9 mouse cellular contexts compared by ENCODE assay signal in the genomic region with DNA sequence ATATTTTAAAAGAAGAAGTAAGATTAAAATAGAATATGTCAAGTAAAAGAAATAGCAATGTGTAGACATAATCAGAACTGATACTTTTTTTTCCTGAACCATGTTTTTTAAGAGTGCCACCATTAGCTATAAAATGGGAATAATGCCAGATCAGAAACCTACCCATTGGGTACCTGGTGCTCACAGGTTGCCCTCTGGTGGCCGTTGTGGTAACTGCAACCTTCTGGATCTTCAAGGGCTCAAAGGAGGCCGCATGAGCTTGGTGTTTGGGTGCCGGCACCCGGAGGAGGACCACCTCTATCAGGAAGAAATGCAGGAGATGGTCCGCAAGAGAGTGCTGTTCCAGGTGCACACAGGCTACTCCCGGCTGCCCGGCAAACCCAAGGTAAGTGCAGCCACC. TPM values are rescaled to one million over a fixed set of nuclear protein-coding genes. Genes with fewer than 3 reads are reported as not detected.
DNase-seq lines count a peak whose midpoint lies in the region; ATAC-seq and TF ChIP-seq lines count a peak whose summit lies in the region.
"Had no signal": no experiment of that assay in that cellular context is flagged by ENCODE, and none has a peak within 500 bp of the region (broad histone marks: within the 10 kb centered on the region; RNA-seq: fewer than 3 reads in every experiment).

No protein-coding gene starts in this region.

- no peak overlapping the region for H3K4me3 ChIP-seq in G1E (ENCODE audit: low read depth, low read length)
- H3K4me3 ChIP-seq in lung, embryonic 14.5 days (ENCODE audit: low read depth, low read length): no peak overlapping the region
- H3K4me3 ChIP-seq: limb, embryonic 15.5 days had no signal

- ATAC-seq in G1E (ENCODE audit: extremely low read depth, insufficient number of reproducible peaks, low FRiP score, poor library complexity, severe bottlenecking): no peak
- no peak for ATAC-seq in lung, embryonic 14.5 days (ENCODE audit: insufficient read depth)

- no peaks in the 10 kb centered on the region for H3K9me3 ChIP-seq in G1E (replicated peaks)
- no peaks in the 10 kb centered on the region for H3K9me3 ChIP-seq in lung, embryonic 14.5 days (ENCODE audit: low read depth, low read length)
- H3K9me3 ChIP-seq: limb, embryonic 15.5 days had no signal

- no peak overlapping the region for H3K9ac ChIP-seq in lung, embryonic 14.5 days
- H3K9ac ChIP-seq: limb, embryonic 15.5 days had no signal

- 7% methylated on average over 7 of the region's 7 CpGs for WGBS in large intestine, adult 2 months
- WGBS in lung, embryonic 14.5 days: 6% methylated on average over 7 of the region's 7 CpGs

- peaks cover 12% of the 10 kb centered on the region for H3K4me1 ChIP-seq in G1E (ENCODE audit: insufficient read depth, low read depth, low read length)
- no peaks in the 10 kb centered on the region for H3K4me1 ChIP-seq in lung, embryonic 14.5 days (ENCODE audit: insufficient read depth)

- H3K27ac ChIP-seq in lung, embryonic 14.5 days (ENCODE audit: low read depth): no peak overlapping the region
- H3K27ac ChIP-seq: limb, embryonic 15.5 days had no signal

- peaks cover 64% of the 10 kb centered on the region for H3K27me3 ChIP-seq in G1E (ENCODE audit: insufficient read depth, low read length)
- H3K27me3 ChIP-seq in lung, embryonic 14.5 days (ENCODE audit: insufficient read depth, low read length): no peaks in the 10 kb centered on the region

- TF ChIP-seq CTCF in G1E (IDR thresholded peaks at IDR 0.05; ENCODE audit: low read depth, low read length): peak; percentile 94
- TF ChIP-seq CTCF in lung, embryonic 14.5 days (IDR thresholded peaks at IDR 0.05; ENCODE audit: low read depth): peak; percentile 93

- H3K36me3 ChIP-seq in G1E (replicated peaks): peaks cover 12% of the 10 kb centered on the region
- H3K36me3 ChIP-seq in lung, embryonic 14.5 days (ENCODE audit: insufficient read depth): no peaks in the 10 kb centered on the region
- H3K36me3 ChIP-seq: limb, embryonic 15.5 days had no signal

- DNase-seq in A20 (ENCODE audit: low read depth, low spot score) (peak; percentile 63), G1E (ENCODE audit: low spot score) (no peak)
- DNase-seq in cerebellum, adult 11 months: peak; percentile 70
- DNase-seq in frontal cortex, postnatal 14 days (ENCODE audit: low spot score in 2 of 2): peak; percentile 58 to 84
- DNase-seq in large intestine, adult 2 months (ENCODE audit: low read depth, low spot score): peak; percentile 52
- DNase-seq in lung, embryonic 14.5 days: peak; percentile 90
- peak; percentile 66 to 69 for DNase-seq in right cerebral cortex, postnatal 36 days (ENCODE audit: low spot score in 2 of 2)
- DNase-seq in urinary bladder, postnatal 4 days (ENCODE audit: low spot score in 2 of 2): peak; percentile 35 to 82

- no peak overlapping the region for H3K4me2 ChIP-seq in lung, embryonic 14.5 days
- H3K4me2 ChIP-seq: limb, embryonic 15.5 days had no signal

RNA-seq across cellular contexts. Expression of a gene that starts 28.5 kb away (rescaled TPM):
- 786 and 908 TPM in 2 replicates for total RNA-seq in G1E (2014; fragmentation: Nextera tagmentation)
- total RNA-seq in G1E (2017): 178 and 183 TPM in 2 replicates
- 41.2 and 50.3 TPM in 2 replicates for polyA plus RNA-seq in G1E (2012)
- 712 and 1,075 TPM in 2 replicates for polyA plus RNA-seq in large intestine, adult 2 months (2012; rRNA removed)
- 23.9 and 25.7 TPM in 2 replicates for polyA plus RNA-seq in lung, embryonic 14.5 days (2014; fragmentation: Nextera tagmentation; extraction: Ambion mirVana)

RNA-seq across cellular contexts. Expression of a gene that starts 35.7 kb away (rescaled TPM):
- total RNA-seq in G1E (2014; fragmentation: Nextera tagmentation) (not detected in 2 replicates), G1E (2017) (0.06 TPM in 1 of 2 replicates, not detected in the other)
- polyA plus RNA-seq in G1E (2012): not detected in 2 replicates
- 67.4 and 76.0 TPM in 2 replicates for polyA plus RNA-seq in large intestine, adult 2 months (2012; rRNA removed)
- 3.1 and 3.9 TPM in 2 replicates for polyA plus RNA-seq in lung, embryonic 14.5 days (2014; fragmentation: Nextera tagmentation; extraction: Ambion mirVana)

Comparison
In these comparisons a context has a peak if more than half of its experiments do, and no peak if none do; other contexts are left out.
1. RNA of a gene that starts 28.5 kb away (polyA plus RNA-seq): 712 to 1,075 TPM in large intestine, adult 2 months; 41.2 to 50.3 TPM in G1E and 23.9 to 25.7 TPM in lung, embryonic 14.5 days; every median in the first group is over 10 times any median in the second.
2. RNA of a gene that starts 35.7 kb away (polyA plus RNA-seq): 67.4 to 76.0 TPM in large intestine, adult 2 months; 3.1 to 3.9 TPM in lung, embryonic 14.5 days and not detected in G1E; every median in the first group is over 10 times any median in the second.